ENCODE assay signal across 15 mouse cellular contexts in the genomic region with DNA sequence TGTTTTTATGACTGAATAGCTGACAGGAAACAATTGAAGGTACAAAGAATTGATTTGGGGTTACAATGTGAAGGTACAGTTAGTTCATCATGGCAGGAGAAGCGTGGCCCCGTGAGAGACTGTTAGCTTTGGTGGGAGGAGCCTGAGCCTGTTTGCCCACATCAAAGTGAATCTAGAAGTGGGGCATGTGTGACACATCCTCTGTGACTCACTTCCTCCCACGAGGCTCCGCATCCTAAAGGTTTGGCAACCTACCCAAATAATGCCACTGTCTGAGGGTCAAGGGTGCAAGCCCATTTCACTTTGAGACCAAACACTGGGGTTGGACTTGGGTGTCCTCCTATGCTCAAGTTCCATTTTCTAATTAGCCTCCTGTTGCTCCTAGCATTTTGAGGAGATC. TPM values are rescaled to one million over a fixed set of nuclear protein-coding genes. Genes with fewer than 3 reads are reported as not detected.
DNase-seq lines count a peak whose midpoint lies in the region; ATAC-seq lines count a peak whose summit lies in the region.
"Had no signal": no experiment of that assay in that cellular context is flagged by ENCODE, and none has a peak within 500 bp of the region (broad histone marks: within the 10 kb centered on the region; RNA-seq: fewer than 3 reads in every experiment).

No protein-coding gene starts in this region.

- DNase-seq in frontal cortex, postnatal 36 days (ENCODE audit: low spot score in 2 of 2) = peak; percentile 35 to 50
- no peak for DNase-seq in frontal cortex, postnatal 14 days (ENCODE audit: low spot score in 2 of 2)
- DNase-seq in CD4-positive helper T cell, adult 2 months (ENCODE audit: low read depth, low spot score) = peak; percentile 83
- peak; percentile 73 for DNase-seq in brain, adult 2 months (ENCODE audit: low read depth, low spot score)
- DNase-seq in natural killer cell, adult 2 months (ENCODE audit: low spot score in 2 of 2) = peak; percentile 71 to 78
- no peak for DNase-seq in gastrocnemius, postnatal 4 days (ENCODE audit: low spot score in 2 of 2)
- DNase-seq in cerebellum, adult 9-11 months = no peak
- DNase-seq: cerebellum, postnatal 25 days; gastrocnemius, postnatal 14 days; heart, postnatal 4 days; right cerebral cortex, postnatal 4 days had no signal

- WGBS in intestine, embryonic 15.5 days = 74% methylated on average over 4 of the region's 4 CpGs

- no peak overlapping the region for H3K4me3 ChIP-seq in intestine, embryonic 15.5 days (replicated peaks)
- H3K4me3 ChIP-seq: myocyte had no signal

- H3K27me3 ChIP-seq in intestine, embryonic 15.5 days (replicated peaks) = no peaks in the 10 kb centered on the region

- no peaks in the 10 kb centered on the region for H3K9me3 ChIP-seq in intestine, embryonic 15.5 days

- H3K36me3 ChIP-seq in intestine, embryonic 15.5 days = no peaks in the 10 kb centered on the region

- ATAC-seq in intestine, embryonic 15.5 days = no peak

- no peak overlapping the region for H3K27ac ChIP-seq in intestine, embryonic 15.5 days

- no peak overlapping the region for H3K4me2 ChIP-seq in intestine, embryonic 15.5 days (replicated peaks)

- peaks cover 4% of the 10 kb centered on the region for H3K4me1 ChIP-seq in intestine, embryonic 15.5 days (replicated peaks)

- no peak overlapping the region for H3K9ac ChIP-seq in intestine, embryonic 15.5 days

RNA-seq across cellular contexts. Expression of a gene that starts 43.1 kb away (rescaled TPM):
- total RNA-seq in gastrocnemius, postnatal 4 days (2021) = not detected
- polyA plus RNA-seq in intestine, embryonic 15.5 days (2015; fragmentation: Nextera tagmentation; extraction: Ambion mirVana) = not detected in 2 replicates
- total RNA-seq: gastrocnemius, postnatal 14 days; heart, postnatal 4 days; left cerebral cortex, adult 8-10 months had no signal
- polyA plus RNA-seq: myocyte; urinary bladder, adult 2 months had no signal

RNA-seq across cellular contexts. Expression of a gene that starts 52.4 kb away (rescaled TPM):
- 1 to 10 TPM in 1 of 2 experiments, under 1 TPM in 1; 0.29 to 2.8 TPM for total RNA-seq in gastrocnemius, postnatal 4 days (2021)
- polyA plus RNA-seq in intestine, embryonic 15.5 days (2015; fragmentation: Nextera tagmentation; extraction: Ambion mirVana) = 3.2 and 9.4 TPM in 2 replicates
- total RNA-seq: gastrocnemius, postnatal 14 days; heart, postnatal 4 days; left cerebral cortex, adult 8-10 months had no signal
- polyA plus RNA-seq: myocyte; urinary bladder, adult 2 months had no signal

Comparison
In these comparisons a context has a peak if more than half of its experiments do, and no peak if none do; other contexts are left out.
1. DNase-seq: peak in frontal cortex, postnatal 36 days (2 of 2), CD4-positive helper T cell, adult 2 months (single experiment), brain, adult 2 months (single experiment) and natural killer cell, adult 2 months (2 of 2); none in frontal cortex, postnatal 14 days (0 of 2), gastrocnemius, postnatal 4 days (0 of 2) and cerebellum, adult 9-11 months (single experiment).